In the genomic region with DNA sequence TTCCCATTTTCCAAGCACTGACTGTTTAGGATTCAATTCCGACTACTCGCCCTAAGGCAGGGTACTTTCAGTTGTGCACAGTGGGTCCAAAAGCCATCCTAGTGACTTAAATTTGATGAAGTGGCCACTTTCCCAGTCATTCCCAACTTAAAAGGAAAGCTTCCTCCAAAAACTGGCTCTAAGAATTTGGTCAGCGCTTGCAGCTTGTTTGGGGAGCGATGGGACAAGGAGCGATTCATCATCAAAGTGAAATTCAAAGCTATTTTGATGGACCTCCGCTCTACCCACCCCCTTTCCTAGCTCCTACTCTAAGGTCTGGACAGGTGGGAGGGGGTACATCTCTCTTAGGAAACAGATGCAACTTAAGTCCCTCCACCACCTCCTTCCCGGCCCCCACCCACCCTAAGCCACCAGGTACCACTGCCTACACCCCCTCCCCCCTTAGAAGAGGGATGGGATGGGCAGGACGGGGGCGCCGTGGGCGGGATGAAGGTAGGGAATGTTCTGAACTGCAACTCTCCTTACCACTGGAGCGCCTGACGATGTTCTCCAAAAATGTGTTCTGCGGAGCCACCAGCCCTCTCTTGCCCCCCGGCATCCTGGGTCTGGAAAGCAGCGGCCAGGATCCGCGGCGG, we compare ENCODE assay signal across 8 mouse cellular contexts. TPM values are rescaled to one million over a fixed set of nuclear protein-coding genes. Genes with fewer than 3 reads are reported as not detected.
DNase-seq lines count a peak whose midpoint lies in the region; ATAC-seq and TF ChIP-seq lines count a peak whose summit lies in the region.
"Had no signal": no experiment of that assay in that cellular context is flagged by ENCODE, and none has a peak within 500 bp of the region (broad histone marks: within the 10 kb centered on the region; RNA-seq: fewer than 3 reads in every experiment).

No protein-coding gene starts in this region.

- H3K9me3 ChIP-seq in liver, embryonic 11.5 days (ENCODE audit: control insufficient read depth, low read length): no peaks in the 10 kb centered on the region
- no peaks in the 10 kb centered on the region for H3K9me3 ChIP-seq in hindbrain, embryonic 14.5 days (ENCODE audit: control insufficient read depth, low read length)
- H3K9me3 ChIP-seq in neural tube, embryonic 12.5 days: no peaks in the 10 kb centered on the region

- DNase-seq in liver, embryonic 11.5 days (ENCODE audit: low spot score): no peak
- no peak for DNase-seq in liver
- DNase-seq in hindbrain, embryonic 14.5 days (ENCODE audit: low spot score): no peak
- DNase-seq in urinary bladder, adult 2 months (ENCODE audit: low spot score): no peak
- no peak for DNase-seq in kidney, adult 9 months

- TF ChIP-seq CTCF in embryonic fibroblast, embryonic 13.5 days (IDR thresholded peaks at IDR 0.05; ENCODE audit: borderline replicate concordance, insufficient read depth, low read length): no peak

- H3K36me3 ChIP-seq in liver, embryonic 11.5 days (ENCODE audit: control insufficient read depth, insufficient read depth, low read length): no peaks in the 10 kb centered on the region
- H3K36me3 ChIP-seq in hindbrain, embryonic 14.5 days (replicated peaks; ENCODE audit: control insufficient read depth, insufficient read depth): no peaks in the 10 kb centered on the region
- H3K36me3 ChIP-seq in neural tube, embryonic 12.5 days: no peaks in the 10 kb centered on the region

- 7% methylated on average over 18 of the region's 19 CpGs for WGBS in liver, embryonic 11.5 days
- WGBS in hindbrain, embryonic 14.5 days: 2% methylated on average over 19 of the region's 19 CpGs
- 3% methylated on average over 19 of the region's 19 CpGs for WGBS in neural tube, embryonic 12.5 days

- no peak for ATAC-seq in liver, embryonic 11.5 days (replicated peaks; ENCODE audit: low FRiP score)
- ATAC-seq in hindbrain, embryonic 14.5 days (ENCODE audit: low FRiP score): peak; percentile 56
- ATAC-seq in neural tube, embryonic 12.5 days (ENCODE audit: low FRiP score, low read depth): peak; percentile 71

- H3K27ac ChIP-seq in liver, embryonic 11.5 days (ENCODE audit: low read depth, low read length): no peak overlapping the region
- H3K27ac ChIP-seq in embryonic fibroblast, embryonic 13.5 days (ENCODE audit: insufficient read depth, low read length): no peak overlapping the region
- H3K27ac ChIP-seq in hindbrain, embryonic 14.5 days: peak overlapping the region; percentile 78
- no peak overlapping the region for H3K27ac ChIP-seq in neural tube, embryonic 12.5 days

- H3K4me3 ChIP-seq in liver, embryonic 11.5 days (ENCODE audit: low read depth, low read length): peak overlapping the region; percentile 20; the same call in 1 of the 2 replicates
- peak overlapping the region; percentile 10; the same call in 1 of the 2 replicates for H3K4me3 ChIP-seq in embryonic fibroblast, embryonic 13.5 days (ENCODE audit: insufficient read depth, low read length)
- peak overlapping the region; percentile 75 for H3K4me3 ChIP-seq in hindbrain, embryonic 14.5 days (replicated peaks; ENCODE audit: low read length)
- H3K4me3 ChIP-seq in neural tube, embryonic 12.5 days: peak overlapping the region; percentile 52
- H3K4me3 ChIP-seq: erythroblast, embryonic 14.5 days had no signal

- no peaks in the 10 kb centered on the region for H3K4me1 ChIP-seq in liver, embryonic 11.5 days (replicated peaks; ENCODE audit: control insufficient read depth, insufficient read depth, low read length)
- H3K4me1 ChIP-seq in embryonic fibroblast, embryonic 13.5 days (ENCODE audit: control insufficient read depth, insufficient read depth, low read length): no peaks in the 10 kb centered on the region
- H3K4me1 ChIP-seq in hindbrain, embryonic 14.5 days (replicated peaks; ENCODE audit: control insufficient read depth, insufficient read depth, low read length): peaks cover 9% of the 10 kb centered on the region
- H3K4me1 ChIP-seq in neural tube, embryonic 12.5 days: peaks cover 18% of the 10 kb centered on the region

- no peak overlapping the region for H3K9ac ChIP-seq in liver, embryonic 11.5 days (ENCODE audit: low read depth, low read length)
- H3K9ac ChIP-seq in hindbrain, embryonic 14.5 days: peak overlapping the region; percentile 73
- H3K9ac ChIP-seq in neural tube, embryonic 12.5 days: peak overlapping the region; percentile 63

- H3K4me2 ChIP-seq in liver, embryonic 11.5 days: peak overlapping the region; percentile 44
- H3K4me2 ChIP-seq in hindbrain, embryonic 14.5 days (replicated peaks): peak overlapping the region; percentile 97
- H3K4me2 ChIP-seq in neural tube, embryonic 12.5 days (replicated peaks): peak overlapping the region; percentile 97

- TF ChIP-seq POLR2A in embryonic fibroblast, embryonic 13.5 days (IDR thresholded peaks at IDR 0.05; ENCODE audit: low read depth, low read length): no peak

- peaks cover 40% of the 10 kb centered on the region for H3K27me3 ChIP-seq in liver, embryonic 11.5 days (replicated peaks; ENCODE audit: control insufficient read depth, insufficient read depth, low read length)
- H3K27me3 ChIP-seq in hindbrain, embryonic 14.5 days (ENCODE audit: control insufficient read depth, insufficient read depth, low read length): 0 out of 2 replicates have a peak, but pooled peaks cover 11% of the 10 kb centered on the region
- H3K27me3 ChIP-seq in neural tube, embryonic 12.5 days (replicated peaks): peaks cover 27% of the 10 kb centered on the region

RNA-seq across cellular contexts. Expression of a gene that starts 1.1 kb away (rescaled TPM):
- polyA plus RNA-seq in liver, embryonic 11.5 days (2014; fragmentation: Nextera tagmentation; extraction: Ambion mirVana): 0.05 and 0.10 TPM in 2 replicates
- polyA plus RNA-seq in embryonic fibroblast, embryonic 13.5 days (2011; ENCODE audit: insufficient read length, low read depth, missing spikeins): 0.12 TPM in 1 of 2 replicates, not detected in the other
- 3.6 and 4.4 TPM in 2 replicates for polyA plus RNA-seq in hindbrain, embryonic 14.5 days (2014; fragmentation: Nextera tagmentation; extraction: Ambion mirVana)
- polyA plus RNA-seq in neural tube, embryonic 12.5 days (2016; fragmentation: Nextera tagmentation; extraction: Ambion mirVana): 0.95 and 1.00 TPM in 2 replicates
- polyA plus RNA-seq in urinary bladder, adult 2 months (2012; rRNA removed): 0.01 and 0.03 TPM in 2 replicates
- polyA plus RNA-seq: erythroblast, embryonic 14.5 days had no signal

Comparison
In these comparisons a context has a peak if more than half of its experiments do, and no peak if none do; other contexts are left out.
1. H3K4me2 ChIP-seq: peak in every context shown above with its lines; median percentile 97 in hindbrain, embryonic 14.5 days; 97 in neural tube, embryonic 12.5 days; 44 in liver, embryonic 11.5 days.
2. H3K4me3 ChIP-seq: peak in every context shown above with its lines; median percentile 75 in hindbrain, embryonic 14.5 days; 52 in neural tube, embryonic 12.5 days; 20 in liver, embryonic 11.5 days; 10 in embryonic fibroblast, embryonic 13.5 days.